Mouse (Mus musculus): ENCODE measurements at regions not wholly inside any gene's neighbourhood (a gene's known extent, or its start where the extent isn't known, plus 50 kb on each side); places are given as distances from the start of the nearest gene placed in this dataset.

DNA sequence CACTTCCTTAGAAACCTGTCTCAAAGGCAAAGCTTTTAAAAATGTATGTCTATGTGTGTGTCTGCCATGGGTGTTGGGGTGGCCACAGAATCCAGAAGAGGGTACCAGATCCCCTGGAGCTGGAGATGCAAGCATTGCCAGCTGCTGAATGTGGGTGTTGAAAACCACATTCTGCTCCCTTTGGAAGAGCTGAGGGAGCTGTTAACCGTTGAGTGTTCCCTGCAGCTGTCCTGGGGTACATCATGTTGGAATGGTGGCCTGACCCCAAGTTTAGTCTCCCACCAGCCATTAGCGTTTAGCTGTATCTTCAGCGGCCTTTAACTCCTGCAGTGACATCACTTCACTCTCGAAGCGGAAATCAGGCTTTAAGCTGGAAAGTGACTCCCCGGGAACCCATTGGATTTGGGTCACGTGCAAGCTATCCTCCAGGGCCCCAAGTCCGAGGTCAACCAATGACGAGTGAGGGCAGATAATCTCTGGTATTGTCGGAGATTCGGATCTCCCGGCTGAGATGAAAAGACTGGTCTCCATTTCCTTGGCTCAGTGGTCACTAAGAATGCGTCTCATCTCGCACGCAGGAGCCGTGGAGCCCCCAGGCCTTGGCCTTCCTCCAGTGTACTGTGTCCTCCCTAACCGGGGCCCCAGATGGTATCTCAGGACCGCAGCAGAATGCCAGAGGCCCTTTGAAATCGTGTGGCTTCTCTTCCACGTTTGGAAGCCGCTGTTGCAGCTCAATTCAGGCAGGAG is 412.9 kb upstream of the Tbx3 start:
- ATAC-seq (ENCODE audit: insufficient read depth, low FRiP score, low read depth) = no peak
- Histone ChIP-seq H3K4me3 (replicated peaks) (no peak overlapping the region), H3K9me3 (no peaks in the 10 kb centered on the region), H3K36me3 (no peaks in the 10 kb centered on the region), H3K4me1 (no peaks in the 10 kb centered on the region), H3K4me2 (no peak overlapping the region), H3K27ac (no peak overlapping the region), H3K9ac (no peak overlapping the region), H3K27me3 (replicated peaks) (no peaks in the 10 kb centered on the region)
- WGBS = 58% methylated on average over 21 of the region's 21 CpGs

DNA sequence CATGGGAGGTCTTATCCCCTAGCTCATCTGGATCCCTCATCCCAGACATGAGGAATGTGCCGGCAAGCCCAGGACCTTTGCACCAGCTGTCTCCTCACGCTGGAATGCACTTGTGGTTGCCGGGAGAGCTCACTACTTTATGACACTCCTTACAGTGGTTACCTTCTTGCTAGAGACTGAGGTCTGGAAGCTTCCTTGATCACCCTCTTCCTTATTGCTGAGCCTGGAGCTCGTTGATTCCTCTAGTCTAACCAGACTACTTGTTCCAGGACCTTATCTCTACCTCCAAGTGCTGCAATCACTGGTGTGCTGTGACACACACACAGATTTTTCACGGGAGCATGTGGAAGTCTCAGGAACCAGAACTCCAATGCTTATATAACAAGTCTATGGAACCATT is 411.6 kb upstream of the Tbx3 start:
- no peak overlapping the region for H3K4me3 ChIP-seq (replicated peaks)
- WGBS = 77% methylated on average over 5 of the region's 5 CpGs
- no peak overlapping the region for H3K4me2 ChIP-seq
- no peaks in the 10 kb centered on the region for H3K27me3 ChIP-seq (replicated peaks)
- H3K9ac ChIP-seq = no peak overlapping the region
- H3K27ac ChIP-seq = no peak overlapping the region
- H3K9me3 ChIP-seq = no peaks in the 10 kb centered on the region
- no peaks in the 10 kb centered on the region for H3K36me3 ChIP-seq
- H3K4me1 ChIP-seq = no peaks in the 10 kb centered on the region
- ATAC-seq (ENCODE audit: insufficient read depth, low FRiP score, low read depth) = no peak

GRCm38 (mm10) chr5:119265149-119265890 is 405.1 kb upstream of the Tbx3 start:
- H3K9ac ChIP-seq = no peak overlapping the region
- no peak overlapping the region for H3K4me2 ChIP-seq
- H3K36me3 ChIP-seq = no peaks in the 10 kb centered on the region
- WGBS = 56% methylated on average over 20 of the region's 20 CpGs
- H3K27me3 ChIP-seq (replicated peaks) = no peaks in the 10 kb centered on the region
- H3K4me1 ChIP-seq = 0 out of 2 replicates have a peak, but pooled peaks cover 3% of the 10 kb centered on the region
- H3K9me3 ChIP-seq = no peaks in the 10 kb centered on the region
- no peak; the same call in 1 of the 2 replicates for ATAC-seq (ENCODE audit: insufficient read depth, low FRiP score, low read depth)
- peak overlapping the region; percentile 63; the same call in 1 of the 2 replicates for H3K27ac ChIP-seq
- H3K4me3 ChIP-seq (replicated peaks) = no peak overlapping the region

DNA sequence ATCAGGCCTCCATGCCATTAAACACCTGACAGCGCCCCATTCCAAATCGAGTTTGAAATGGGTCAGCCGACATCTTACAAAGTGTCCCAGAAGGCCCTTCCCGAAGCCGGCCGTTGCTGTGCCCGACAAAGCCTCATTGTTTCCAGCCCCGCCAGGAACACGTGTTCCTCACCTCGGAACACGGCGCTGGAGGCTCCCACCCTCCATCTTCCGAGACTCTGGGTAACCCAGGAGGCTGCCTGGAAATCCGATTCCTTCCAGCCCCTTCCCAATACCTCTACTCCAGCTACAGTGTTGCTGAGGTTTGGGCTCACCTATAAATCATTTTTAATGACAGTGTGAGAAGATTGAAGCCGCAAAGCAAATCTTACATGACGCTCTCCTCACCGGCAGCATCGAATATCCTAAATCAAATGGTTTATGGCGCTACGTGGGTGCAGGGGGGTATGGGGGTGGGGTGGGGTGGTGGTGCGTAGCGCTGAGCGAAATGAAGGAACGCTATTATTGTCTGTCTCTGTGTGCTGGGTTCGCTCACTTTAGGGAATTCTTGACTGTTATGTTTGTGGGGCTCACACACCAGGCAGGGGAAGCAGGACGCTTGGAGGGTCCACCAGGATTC is 399.1 kb upstream of the Tbx3 start:
- Histone ChIP-seq H3K9me3 (no peaks in the 10 kb centered on the region), H3K4me1 (no peaks in the 10 kb centered on the region), H3K4me3 (replicated peaks) (no peak overlapping the region), H3K9ac (no peak overlapping the region), H3K27me3 (replicated peaks) (no peaks in the 10 kb centered on the region), H3K27ac (no peak overlapping the region), H3K4me2 (no peak overlapping the region), H3K36me3 (no peaks in the 10 kb centered on the region)
- WGBS = 73% methylated on average over 26 of the region's 26 CpGs
- no peak for ATAC-seq (ENCODE audit: insufficient read depth, low FRiP score, low read depth)

- WGBS = 74% methylated on average over 7 of the region's 7 CpGs
These were observed 397.3 kb upstream of the Tbx3 start for GRCm38 (mm10) chr5:119273203-119273602.

GRCm38 (mm10) chr5:119273615-119274014 is 396.9 kb upstream of the Tbx3 start:
- H3K9me3 ChIP-seq = no peaks in the 10 kb centered on the region
- WGBS = 67% methylated on average over 3 of the region's 3 CpGs
- ATAC-seq (ENCODE audit: insufficient read depth, low FRiP score, low read depth) = no peak
- H3K36me3 ChIP-seq = no peaks in the 10 kb centered on the region
- no peaks in the 10 kb centered on the region for H3K4me1 ChIP-seq
- H3K9ac ChIP-seq = no peak overlapping the region
- H3K4me3 ChIP-seq (replicated peaks) = no peak overlapping the region
- H3K27me3 ChIP-seq (replicated peaks) = no peaks in the 10 kb centered on the region
- no peak overlapping the region for H3K27ac ChIP-seq
- no peak overlapping the region for H3K4me2 ChIP-seq

More at GRCm38 (mm10) chr5:119273203-119273602, 397.3 kb upstream of the Tbx3 start:
- Histone ChIP-seq H3K9ac (no peak overlapping the region), H3K36me3 (no peaks in the 10 kb centered on the region), H3K4me2 (no peak overlapping the region), H3K9me3 (no peaks in the 10 kb centered on the region), H3K4me1 (no peaks in the 10 kb centered on the region), H3K27me3 (replicated peaks) (no peaks in the 10 kb centered on the region), H3K4me3 (replicated peaks) (no peak overlapping the region), H3K27ac (no peak overlapping the region)
- ATAC-seq (ENCODE audit: insufficient read depth, low FRiP score, low read depth) = no peak

DNA sequence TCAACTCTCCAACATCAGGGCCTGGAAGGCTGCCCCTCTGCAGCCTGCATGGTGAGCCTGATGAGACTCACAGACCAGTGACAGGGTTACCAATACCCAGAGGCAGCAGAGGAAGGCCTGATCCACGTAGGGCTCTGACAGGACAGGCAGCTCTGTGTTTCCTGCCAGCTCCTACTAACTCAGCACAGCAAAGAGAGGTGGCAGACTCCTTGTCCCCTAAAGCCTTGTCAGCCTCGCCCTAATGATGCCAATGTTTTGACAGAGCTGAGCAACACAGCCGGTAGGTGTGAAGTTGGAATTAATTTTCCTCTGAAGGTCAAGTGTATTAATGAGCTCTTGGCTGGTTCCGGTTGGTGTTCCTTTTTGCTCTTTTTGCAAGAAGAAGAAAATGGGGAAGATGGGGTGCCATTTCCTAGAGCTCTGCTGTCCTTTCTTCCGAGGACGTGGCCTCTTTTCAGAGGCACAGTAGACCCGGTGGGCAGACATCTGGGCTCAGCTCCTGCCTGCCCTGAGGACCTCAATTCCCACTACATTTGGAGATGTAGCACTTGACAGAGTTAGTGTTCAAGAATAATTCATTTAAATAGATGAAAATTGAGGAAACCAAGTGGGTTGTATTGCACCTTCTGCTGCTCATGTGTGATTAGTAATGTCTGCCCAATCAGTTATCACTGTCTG is 395.5 kb upstream of the Tbx3 start:
- WGBS = 80% methylated on average over 7 of the region's 7 CpGs

GRCm38 (mm10) chr5:119280146-119280545 is 390.3 kb upstream of the Tbx3 start:
- Histone ChIP-seq H3K9ac (no peak overlapping the region), H3K27ac (no peak overlapping the region), H3K4me2 (no peak overlapping the region), H3K27me3 (replicated peaks) (no peaks in the 10 kb centered on the region), H3K36me3 (no peaks in the 10 kb centered on the region), H3K9me3 (no peaks in the 10 kb centered on the region), H3K4me1 (no peaks in the 10 kb centered on the region), H3K4me3 (replicated peaks) (no peak overlapping the region)
- no peak for ATAC-seq (ENCODE audit: insufficient read depth, low FRiP score, low read depth)
- WGBS = 80% methylated on average over 6 of the region's 6 CpGs

More for the DNA sequence above, 395.5 kb upstream of the Tbx3 start:
- Histone ChIP-seq H3K9me3 (no peaks in the 10 kb centered on the region), H3K9ac (no peak overlapping the region), H3K27me3 (replicated peaks) (no peaks in the 10 kb centered on the region), H3K4me3 (replicated peaks) (no peak overlapping the region), H3K36me3 (no peaks in the 10 kb centered on the region), H3K4me1 (no peaks in the 10 kb centered on the region), H3K27ac (no peak overlapping the region), H3K4me2 (no peak overlapping the region)
- ATAC-seq (ENCODE audit: insufficient read depth, low FRiP score, low read depth) = no peak

- no peak for ATAC-seq (ENCODE audit: insufficient read depth, low FRiP score, low read depth)
- Histone ChIP-seq H3K4me2 (no peak overlapping the region), H3K9ac (no peak overlapping the region), H3K27me3 (replicated peaks) (no peaks in the 10 kb centered on the region), H3K9me3 (no peaks in the 10 kb centered on the region), H3K27ac (no peak overlapping the region), H3K4me1 (no peaks in the 10 kb centered on the region), H3K36me3 (no peaks in the 10 kb centered on the region), H3K4me3 (replicated peaks) (no peak overlapping the region)
- WGBS = 32% methylated on average over 5 of the region's 5 CpGs
These were observed 380.7 kb upstream of the Tbx3 start for GRCm38 (mm10) chr5:119289808-119290207.

GRCm38 (mm10) chr5:119292323-119292722 is 378.1 kb upstream of the Tbx3 start:
- no peak overlapping the region for H3K4me2 ChIP-seq
- no peaks in the 10 kb centered on the region for H3K27me3 ChIP-seq (replicated peaks)

DNA sequence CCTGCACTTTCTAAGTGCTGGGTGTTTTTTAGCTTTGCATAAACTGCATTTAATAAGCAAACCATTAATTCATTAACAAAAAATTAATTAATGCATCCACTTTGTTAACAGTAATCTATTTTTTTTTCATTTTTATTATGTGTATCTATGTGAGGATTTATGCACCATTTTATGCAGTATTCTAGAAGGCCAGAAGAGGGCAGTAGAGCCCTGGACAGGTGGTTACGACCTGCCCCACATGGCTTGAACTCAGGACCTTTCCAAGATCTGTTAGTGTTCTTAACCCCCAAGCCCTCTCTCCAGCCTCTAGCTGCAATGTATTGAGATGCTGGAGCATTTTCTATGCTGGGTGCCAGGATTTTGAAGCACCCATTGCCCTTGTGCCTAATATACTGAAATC is 377.6 kb upstream of the Tbx3 start:
- no peaks in the 10 kb centered on the region for H3K9me3 ChIP-seq
- no peak overlapping the region for H3K27ac ChIP-seq
- WGBS = 91% methylated on average over 1 of the region's 1 CpGs
- no peaks in the 10 kb centered on the region for H3K27me3 ChIP-seq (replicated peaks)
- H3K9ac ChIP-seq = no peak overlapping the region
- no peaks in the 10 kb centered on the region for H3K36me3 ChIP-seq
- ATAC-seq (ENCODE audit: insufficient read depth, low FRiP score, low read depth) = no peak
- no peaks in the 10 kb centered on the region for H3K4me1 ChIP-seq
- no peak overlapping the region for H3K4me2 ChIP-seq
- H3K4me3 ChIP-seq (replicated peaks) = no peak overlapping the region

More at GRCm38 (mm10) chr5:119292323-119292722, 378.1 kb upstream of the Tbx3 start:
- H3K36me3 ChIP-seq = no peaks in the 10 kb centered on the region
- 55% methylated on average over 9 of the region's 9 CpGs for WGBS
- H3K9ac ChIP-seq = no peak overlapping the region
- H3K4me1 ChIP-seq = no peaks in the 10 kb centered on the region
- ATAC-seq (ENCODE audit: insufficient read depth, low FRiP score, low read depth) = no peak
- H3K4me3 ChIP-seq (replicated peaks) = no peak overlapping the region
- H3K9me3 ChIP-seq = no peaks in the 10 kb centered on the region
- no peak overlapping the region for H3K27ac ChIP-seq
